Mouse (Mus musculus): ENCODE results near the gene Mfn2. TPM values are rescaled to one million over a fixed set of nuclear protein-coding genes. Genes with fewer than 3 reads are reported as not detected.

Gene Mfn2
- polyA plus RNA-seq, 1 experiment from 2014 or later: 144 TPM

DNA sequence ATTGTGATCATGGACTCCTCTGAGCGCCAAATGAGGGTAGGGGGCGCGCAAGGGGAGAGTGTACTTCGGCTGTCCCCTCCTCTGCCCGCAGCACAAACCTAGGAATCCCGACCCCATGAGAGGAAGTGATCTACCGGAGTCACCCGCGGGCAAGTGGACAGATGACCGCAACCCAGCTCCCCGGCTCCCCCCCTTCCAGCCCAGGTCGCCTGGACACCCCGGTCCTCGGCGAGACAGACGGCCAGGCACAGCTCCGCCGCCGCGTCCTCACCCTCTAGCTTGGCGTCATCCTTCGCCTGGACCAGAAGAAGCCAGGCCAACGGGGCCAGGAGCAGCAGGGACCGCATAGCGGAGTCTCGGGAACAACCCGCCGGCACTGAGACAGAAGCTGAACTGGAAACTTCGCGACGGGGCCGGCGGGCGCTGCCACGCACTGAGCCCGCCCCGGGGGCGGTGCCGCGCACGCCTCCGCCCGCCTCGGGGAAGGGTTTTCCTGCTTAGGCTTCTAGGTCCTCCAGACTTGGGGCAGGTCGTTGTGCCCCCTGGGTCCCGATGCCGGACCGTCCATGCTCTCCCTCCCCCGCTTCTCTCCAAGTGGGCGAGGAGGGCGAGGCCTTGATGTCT is 31.9 kb upstream of the Mfn2 start, which contains the start of gene Plod1:
TSS of gene Plod1 (minus strand) at position 437 of the 624 bp plus-strand sequence.
- peak; percentile 70 for ATAC-seq (replicated peaks; ENCODE audit: insufficient number of reproducible peaks, insufficient read depth, low FRiP score, low read depth)
- H3K27me3 ChIP-seq: no peaks in the 10 kb centered on the region
- H3K4me3 ChIP-seq: peak within 1 kb of the TSS; percentile 72
- peaks cover 70% of the 10 kb centered on the region for H3K4me1 ChIP-seq (replicated peaks)
- no peaks in the 10 kb centered on the region for H3K9me3 ChIP-seq (replicated peaks)
- H3K36me3 ChIP-seq: no peaks in the 10 kb centered on the region; the same call in 1 of the 2 replicates
- peak within 1 kb of the TSS; percentile 86 for H3K27ac ChIP-seq
- peak within 1 kb of the TSS; percentile 85 for H3K4me2 ChIP-seq
- H3K9ac ChIP-seq: peak within 1 kb of the TSS; percentile 92
- WGBS: under 1% methylated on average over 51 of the region's 51 CpGs

DNA sequence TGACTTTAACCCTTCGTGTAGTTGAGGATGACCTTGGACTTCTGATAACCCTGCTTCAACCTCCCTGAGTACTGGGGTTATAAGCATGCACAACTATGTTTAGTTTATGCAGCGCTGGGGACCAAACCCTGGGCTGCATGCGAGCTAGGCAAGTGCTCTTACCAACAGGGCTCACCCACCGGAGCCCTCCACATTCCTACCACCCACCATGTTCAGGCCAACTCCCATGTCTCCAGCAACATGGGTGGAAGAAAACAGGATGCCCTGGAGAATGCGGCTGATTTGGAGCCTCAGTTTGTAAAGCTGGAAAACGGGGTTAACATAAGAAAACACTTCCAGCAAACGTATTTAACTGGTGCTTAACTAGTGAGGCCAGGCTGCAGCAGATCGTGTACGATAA is 31.4 kb upstream of the Mfn2 start:
- peaks cover 67% of the 10 kb centered on the region for H3K4me1 ChIP-seq (replicated peaks)
- peak overlapping the region; percentile 72 for H3K4me3 ChIP-seq
- H3K9ac ChIP-seq: peak overlapping the region; percentile 92
- ATAC-seq (replicated peaks; ENCODE audit: insufficient number of reproducible peaks, insufficient read depth, low FRiP score, low read depth): no peak
- no peaks in the 10 kb centered on the region for H3K27me3 ChIP-seq
- no peaks in the 10 kb centered on the region for H3K9me3 ChIP-seq (replicated peaks)
- WGBS: 14% methylated on average over 9 of the region's 9 CpGs
- H3K4me2 ChIP-seq: peak overlapping the region; percentile 85
- peak overlapping the region; percentile 86 for H3K27ac ChIP-seq
- H3K36me3 ChIP-seq: no peaks in the 10 kb centered on the region; the same call in 1 of the 2 replicates

- 70% methylated on average over 4 of the region's 4 CpGs for WGBS
- peak overlapping the region; percentile 32 for H3K27ac ChIP-seq
- peaks cover 60% of the 10 kb centered on the region for H3K4me1 ChIP-seq (replicated peaks)
- H3K4me2 ChIP-seq: peak overlapping the region; percentile 85; the same call in 1 of the 2 replicates
- no peak overlapping the region for H3K9ac ChIP-seq
- H3K36me3 ChIP-seq: peaks cover 4% of the 10 kb centered on the region
- no peak overlapping the region for H3K4me3 ChIP-seq
- H3K9me3 ChIP-seq (replicated peaks): no peaks in the 10 kb centered on the region
- no peak for ATAC-seq (replicated peaks; ENCODE audit: insufficient number of reproducible peaks, insufficient read depth, low FRiP score, low read depth)
- H3K27me3 ChIP-seq: no peaks in the 10 kb centered on the region
Observed at GRCm38 (mm10) chr4:147934611-147935010, 30.1 kb upstream of the Mfn2 start.

GRCm38 (mm10) chr4:147934134-147934533 is 29.6 kb upstream of the Mfn2 start:
- H3K9ac ChIP-seq: no peak overlapping the region
- H3K4me1 ChIP-seq (replicated peaks): peaks cover 56% of the 10 kb centered on the region

DNA sequence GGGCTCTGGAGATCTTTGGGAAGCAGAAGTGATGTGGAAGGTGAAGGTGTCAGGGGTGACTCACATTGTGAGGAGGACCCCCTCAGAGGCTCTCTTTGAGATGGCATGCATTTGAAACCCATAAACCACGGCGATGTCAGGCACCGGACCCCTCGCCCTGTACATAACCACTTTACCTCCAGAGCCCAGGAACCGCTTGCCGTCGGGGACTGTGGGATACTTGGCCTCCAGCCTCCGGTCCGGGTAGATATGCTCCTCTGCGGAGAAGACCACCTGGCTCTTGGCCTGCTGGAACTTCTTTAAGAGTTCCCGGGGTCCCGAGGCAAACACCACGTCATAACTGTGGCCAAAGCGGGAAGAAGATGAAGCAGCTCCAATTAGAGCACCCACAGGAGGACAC is 26.4 kb upstream of the Mfn2 start:
- H3K36me3 ChIP-seq: peaks cover 14% of the 10 kb centered on the region
- H3K4me3 ChIP-seq: no peak overlapping the region
- no peaks in the 10 kb centered on the region for H3K9me3 ChIP-seq (replicated peaks)
- WGBS: 91% methylated on average over 14 of the region's 14 CpGs
- ATAC-seq (replicated peaks; ENCODE audit: insufficient number of reproducible peaks, insufficient read depth, low FRiP score, low read depth): no peak
- no peak overlapping the region for H3K4me2 ChIP-seq
- peaks cover 33% of the 10 kb centered on the region for H3K4me1 ChIP-seq (replicated peaks)
- no peak overlapping the region for H3K9ac ChIP-seq
- H3K27me3 ChIP-seq: no peaks in the 10 kb centered on the region
- no peak overlapping the region for H3K27ac ChIP-seq

More at GRCm38 (mm10) chr4:147934134-147934533, 29.6 kb upstream of the Mfn2 start:
- H3K36me3 ChIP-seq: peaks cover 9% of the 10 kb centered on the region
- H3K27ac ChIP-seq: peak overlapping the region; percentile 32
- no peak for ATAC-seq (replicated peaks; ENCODE audit: insufficient number of reproducible peaks, insufficient read depth, low FRiP score, low read depth)
- 47% methylated on average over 3 of the region's 3 CpGs for WGBS
- H3K9me3 ChIP-seq (replicated peaks): no peaks in the 10 kb centered on the region
- H3K4me3 ChIP-seq: no peak overlapping the region
- H3K27me3 ChIP-seq: no peaks in the 10 kb centered on the region
- peak overlapping the region; percentile 85; the same call in 1 of the 2 replicates for H3K4me2 ChIP-seq

DNA sequence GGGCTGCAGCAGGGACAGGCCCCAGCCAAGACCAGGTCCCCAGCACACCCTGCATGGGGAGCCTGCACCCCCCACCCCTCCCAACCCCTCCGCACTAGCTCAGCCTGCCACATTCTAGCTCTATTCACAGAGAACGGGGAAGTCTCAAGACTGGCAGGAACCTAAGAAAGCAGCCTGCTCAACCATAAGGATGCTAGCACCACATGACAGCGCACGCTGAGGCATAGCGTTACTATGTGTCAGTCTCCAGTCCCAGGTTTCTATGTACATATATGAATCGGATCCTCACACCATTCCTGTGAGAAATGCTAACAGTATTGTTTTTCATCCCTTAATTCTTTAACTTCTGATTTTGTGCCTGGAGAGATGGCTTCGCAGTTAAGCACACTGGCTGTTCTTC is 24.0 kb upstream of the Mfn2 start:
- Histone ChIP-seq H3K36me3 (peaks cover 34% of the 10 kb centered on the region), H3K27me3 (no peaks in the 10 kb centered on the region), H3K9me3 (replicated peaks) (no peaks in the 10 kb centered on the region), H3K4me2 (no peak overlapping the region), H3K9ac (no peak overlapping the region), H3K27ac (no peak overlapping the region), H3K4me3 (no peak overlapping the region), H3K4me1 (replicated peaks) (peaks cover 10% of the 10 kb centered on the region)
- no peak for ATAC-seq (replicated peaks; ENCODE audit: insufficient number of reproducible peaks, insufficient read depth, low FRiP score, low read depth)
- WGBS: 82% methylated on average over 7 of the region's 7 CpGs

- Histone ChIP-seq H3K27me3 (no peaks in the 10 kb centered on the region), H3K4me3 (no peak overlapping the region), H3K27ac (no peak overlapping the region), H3K36me3 (peaks cover 35% of the 10 kb centered on the region), H3K9me3 (replicated peaks) (no peaks in the 10 kb centered on the region), H3K4me2 (no peak overlapping the region), H3K9ac (no peak overlapping the region), H3K4me1 (replicated peaks) (0 out of 2 replicates have a peak, but pooled peaks cover 6% of the 10 kb centered on the region)
- 20% methylated on average over 9 of the region's 9 CpGs for WGBS
- ATAC-seq (replicated peaks; ENCODE audit: insufficient number of reproducible peaks, insufficient read depth, low FRiP score, low read depth): no peak
Observed at GRCm38 (mm10) chr4:147928136-147928535, 23.6 kb upstream of the Mfn2 start.

DNA sequence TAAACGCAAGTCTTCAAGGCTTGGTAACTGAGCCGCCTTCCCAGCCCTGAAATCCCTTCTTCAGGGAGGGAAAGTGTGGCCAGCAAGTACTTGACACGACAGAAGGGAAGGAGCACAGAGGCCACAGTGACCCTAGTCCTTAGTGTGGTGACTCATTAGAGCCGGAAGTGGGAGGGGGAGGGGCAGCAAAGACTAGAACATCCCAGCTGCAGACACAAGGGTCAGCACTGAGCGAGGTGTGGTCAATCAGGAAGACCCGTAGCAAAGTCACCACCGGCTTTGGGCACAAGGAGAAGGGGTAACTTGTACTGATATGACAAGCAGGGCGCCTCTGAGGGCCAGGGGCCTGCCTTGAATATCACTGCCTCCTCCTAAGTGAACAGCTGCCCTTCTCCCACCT is 23.2 kb upstream of the Mfn2 start:
- no peaks in the 10 kb centered on the region for H3K9me3 ChIP-seq (replicated peaks)
- H3K9ac ChIP-seq: no peak overlapping the region
- H3K4me2 ChIP-seq: no peak overlapping the region
- H3K36me3 ChIP-seq: peaks cover 35% of the 10 kb centered on the region
- WGBS: 45% methylated on average over 8 of the region's 8 CpGs
- 0 out of 2 replicates have a peak, but pooled peaks cover 3% of the 10 kb centered on the region for H3K4me1 ChIP-seq (replicated peaks)
- no peak overlapping the region for H3K27ac ChIP-seq
- H3K4me3 ChIP-seq: no peak overlapping the region
- 0 out of 2 replicates have a peak, but pooled peaks have one; percentile 28 for ATAC-seq (replicated peaks; ENCODE audit: insufficient number of reproducible peaks, insufficient read depth, low FRiP score, low read depth)
- no peaks in the 10 kb centered on the region for H3K27me3 ChIP-seq

GRCm38 (mm10) chr4:147922341-147922740 is 17.8 kb upstream of the Mfn2 start:
- H3K36me3 ChIP-seq: peaks cover 56% of the 10 kb centered on the region
- no peaks in the 10 kb centered on the region for H3K4me1 ChIP-seq (replicated peaks)

GRCm38 (mm10) chr4:147920973-147921372 is 16.5 kb upstream of the Mfn2 start:
- Histone ChIP-seq H3K4me2 (no peak overlapping the region), H3K27ac (no peak overlapping the region), H3K36me3 (peaks cover 69% of the 10 kb centered on the region), H3K4me3 (no peak overlapping the region), H3K27me3 (no peaks in the 10 kb centered on the region), H3K9ac (no peak overlapping the region), H3K4me1 (replicated peaks) (no peaks in the 10 kb centered on the region), H3K9me3 (replicated peaks) (no peaks in the 10 kb centered on the region)
- ATAC-seq (replicated peaks; ENCODE audit: insufficient number of reproducible peaks, insufficient read depth, low FRiP score, low read depth): no peak
- 55% methylated on average over 10 of the region's 10 CpGs for WGBS

More at GRCm38 (mm10) chr4:147922341-147922740, 17.8 kb upstream of the Mfn2 start:
- H3K4me3 ChIP-seq: no peak overlapping the region
- H3K4me2 ChIP-seq: no peak overlapping the region
- ATAC-seq (replicated peaks; ENCODE audit: insufficient number of reproducible peaks, insufficient read depth, low FRiP score, low read depth): no peak
- no peaks in the 10 kb centered on the region for H3K9me3 ChIP-seq (replicated peaks)
- H3K27me3 ChIP-seq: no peaks in the 10 kb centered on the region
- H3K27ac ChIP-seq: no peak overlapping the region
- H3K9ac ChIP-seq: no peak overlapping the region
- 73% methylated on average over 11 of the region's 11 CpGs for WGBS

DNA sequence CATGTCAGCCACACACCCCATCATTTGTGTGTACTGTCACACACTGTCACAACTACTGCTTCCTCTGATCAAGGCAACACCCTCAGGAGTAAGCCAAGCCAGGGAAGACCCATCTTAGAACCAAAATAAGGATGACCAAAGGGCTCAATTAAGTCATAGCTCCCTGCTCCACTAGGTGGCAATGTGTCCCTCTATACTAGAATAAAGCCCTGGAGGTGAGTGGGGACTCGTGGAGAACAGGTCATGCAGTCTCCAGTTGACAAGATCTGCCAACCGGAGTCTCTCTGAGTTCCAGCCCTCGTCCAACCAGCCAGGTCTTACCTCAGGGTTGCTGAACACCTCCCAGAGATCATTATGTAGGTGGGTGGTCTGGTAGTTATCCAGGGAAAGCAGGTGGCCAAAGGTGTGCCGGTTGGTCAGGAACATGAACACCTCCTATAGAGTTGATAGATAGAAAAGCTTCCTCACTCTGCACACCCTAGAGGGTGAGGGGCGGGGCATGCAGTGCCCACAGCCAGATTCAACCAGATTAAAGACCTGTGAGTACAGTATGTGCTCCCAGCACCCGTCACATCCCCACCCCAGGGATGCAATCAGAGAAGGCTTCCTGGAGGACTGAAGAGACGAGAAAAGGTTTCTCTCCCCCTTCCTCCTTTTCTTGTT is 14.1 kb upstream of the Mfn2 start:
- Histone ChIP-seq H3K9ac (no peak overlapping the region), H3K9me3 (replicated peaks) (no peaks in the 10 kb centered on the region), H3K4me3 (no peak overlapping the region), H3K4me1 (replicated peaks) (no peaks in the 10 kb centered on the region), H3K36me3 (peaks cover 67% of the 10 kb centered on the region), H3K4me2 (no peak overlapping the region), H3K27me3 (no peaks in the 10 kb centered on the region), H3K27ac (no peak overlapping the region)
- ATAC-seq (replicated peaks; ENCODE audit: insufficient number of reproducible peaks, insufficient read depth, low FRiP score, low read depth): peak; percentile 30; the same call in 1 of the 2 replicates
- WGBS: 58% methylated on average over 7 of the region's 7 CpGs

All from heart, embryonic 15.5 days (tissue).